Mouse (Mus musculus) liver, postnatal 0 days (tissue): ENCODE measurements around the gene Slc39a11. TPM values are rescaled to one million over a fixed set of nuclear protein-coding genes. Genes with fewer than 3 reads are reported as not detected.

Experiments used
- ATAC-seq: fragments of 200-750 bp; cut with Nextera tagmentation; 2 replicates; pipeline ENCODE4 v1.8.0; 2017; ENCODE audit warnings: mild to moderate bottlenecking, moderate library complexity
- DNase-seq: peaks from one replicate; pipeline ENCODE4 v3.0.0-alpha.2; 2016
- H3K27ac ChIP-seq: fragments of 300-500 bp; sonication (generic); 2 replicates; pipeline ENCODE4 v1.5.1; 2014; ENCODE audit warnings: antibody characterized with exemption, moderate library complexity, mild to moderate bottlenecking, low read depth
- H3K27me3 ChIP-seq: fragments of 300-500 bp; sonication (generic); 2 replicates; pipeline ENCODE4 v1.6.1; 2014; ENCODE audit warnings: low read length, control low read depth, mixed read lengths; ENCODE audit not compliant: insufficient read depth
- H3K36me3 ChIP-seq: fragments of 300-500 bp; sonication (generic); replicated peaks from 2 replicates; pipeline ENCODE4 v1.6.1; 2014; ENCODE audit warnings: mild to moderate bottlenecking, control low read depth, low read length, moderate library complexity, mixed read lengths; ENCODE audit not compliant: insufficient read depth
- H3K4me1 ChIP-seq: fragments of 300-500 bp; sonication (generic); 2 replicates; pipeline ENCODE4 v1.6.1; 2014; ENCODE audit warnings: antibody characterized with exemption, mild to moderate bottlenecking, control low read depth; ENCODE audit not compliant: insufficient read depth
- H3K4me2 ChIP-seq: fragments of 300-500 bp; sonication (generic); 2 replicates; pipeline ENCODE4 v1.6.1; 2014; ENCODE audit warnings: low read depth, mild to moderate bottlenecking, low read length, moderate library complexity, mixed read lengths
- H3K4me3 ChIP-seq: fragments of 300-500 bp; sonication (generic); 2 replicates; pipeline ENCODE4 v1.5.1; 2014; ENCODE audit warnings: low read depth, low read length
- H3K9ac ChIP-seq: fragments of 300-500 bp; sonication (generic); replicated peaks from 2 replicates; pipeline ENCODE4 v1.6.1; 2014; ENCODE audit warnings: mild to moderate bottlenecking, moderate library complexity
- H3K9me3 ChIP-seq: fragments of 300-500 bp; sonication (generic); 2 replicates; pipeline ENCODE4 v1.6.1; 2016; ENCODE audit warnings: mild to moderate bottlenecking, control low read depth, low read length, mixed read lengths
- CTCF ChIP-seq: sonication (generic); IDR thresholded peaks from 2 replicates; pipeline ENCODE4 v1.5.1; 2016; ENCODE audit warnings: antibody characterized with exemption, low read depth
- EP300 ChIP-seq: IDR thresholded peaks from 2 replicates; pipeline ENCODE4 v1.6.1; 2016; ENCODE audit warnings: antibody characterized with exemption, low read depth, mild to moderate bottlenecking
- WGBS: fragments of 180-500 bp; shearing (Covaris S2); extraction: QIAGEN DNeasy Blood & Tissue Kit; methylation state at CpG from one replicate; pipeline ENCODE4 v1.1.7; 2014; ENCODE audit not compliant: insufficient replicate concordance; 5-methylcytosine and 5-hydroxymethylcytosine counted together
- polyA plus RNA-seq: library from polyadenylated mRNA; unstranded; fragments of >200 nt; fragmentation: Nextera tagmentation; extraction: Ambion mirVana; gene quantifications from 2 replicates; pipeline ENCODE4 v1.2.1, GENCODE M21; 2015

Gene Slc39a11
- polyA plus RNA-seq, 1 experiment from 2014 or later: 10.9 TPM

- ATAC-seq (no peak), DNase-seq (no peak)
Measured at GRCm38 (mm10) chr11:113601616-113602343, 48.1 kb downstream of the Slc39a11 start.

GRCm38 (mm10) chr11:113600526-113601245, 49.2 kb downstream of the Slc39a11 start:
- TF ChIP-seq EP300 (no peak), CTCF (no peak)
- Histone ChIP-seq H3K9me3 (no peaks in the 10 kb centered on the region; the same call in 1 of the 2 replicates), H3K4me1 (no peaks in the 10 kb centered on the region; the same call in 1 of the 2 replicates), H3K27ac (no peak overlapping the region), H3K9ac (no peak overlapping the region), H3K4me3 (no peak overlapping the region), H3K36me3 (no peaks in the 10 kb centered on the region), H3K4me2 (no peak overlapping the region), H3K27me3 (no peaks in the 10 kb centered on the region)
- 76% methylated on average over 18 of the region's 18 CpGs for WGBS
- ATAC-seq (no peak), DNase-seq (no peak)

More at GRCm38 (mm10) chr11:113601616-113602343, 48.1 kb downstream of the Slc39a11 start:
- H3K4me3 ChIP-seq: no peak overlapping the region
- no peaks in the 10 kb centered on the region for H3K27me3 ChIP-seq
- H3K9me3 ChIP-seq: no peaks in the 10 kb centered on the region; the same call in 1 of the 2 replicates
- 66% methylated on average over 12 of the region's 12 CpGs for WGBS
- no peak overlapping the region for H3K4me2 ChIP-seq
- H3K27ac ChIP-seq: no peak overlapping the region
- TF ChIP-seq EP300 (no peak), CTCF (no peak)
- H3K4me1 ChIP-seq: no peaks in the 10 kb centered on the region; the same call in 1 of the 2 replicates
- no peaks in the 10 kb centered on the region for H3K36me3 ChIP-seq
- no peak overlapping the region for H3K9ac ChIP-seq

GRCm38 (mm10) chr11:113597632-113598031, 52.2 kb downstream of the Slc39a11 start:
- Histone ChIP-seq H3K4me1 (no peaks in the 10 kb centered on the region; the same call in 1 of the 2 replicates), H3K36me3 (no peaks in the 10 kb centered on the region), H3K27ac (no peak overlapping the region), H3K9ac (no peak overlapping the region), H3K9me3 (no peaks in the 10 kb centered on the region), H3K27me3 (no peaks in the 10 kb centered on the region), H3K4me2 (no peak overlapping the region), H3K4me3 (no peak overlapping the region)
- no peak for TF ChIP-seq EP300
- no peak for TF ChIP-seq CTCF
- DNase-seq: no peak
- no peak for ATAC-seq
- WGBS: 87% methylated on average over 3 of the region's 3 CpGs

GRCm38 (mm10) chr11:113595144-113595543, 54.7 kb downstream of the Slc39a11 start:
- H3K4me3 ChIP-seq: no peak overlapping the region
- WGBS: 79% methylated on average over 5 of the region's 5 CpGs
- no peak for ATAC-seq
- no peak for TF ChIP-seq CTCF
- no peak for TF ChIP-seq EP300
- H3K4me1 ChIP-seq: no peaks in the 10 kb centered on the region; the same call in 1 of the 2 replicates
- no peaks in the 10 kb centered on the region for H3K9me3 ChIP-seq
- no peaks in the 10 kb centered on the region for H3K27me3 ChIP-seq
- H3K9ac ChIP-seq: no peak overlapping the region
- H3K36me3 ChIP-seq: no peaks in the 10 kb centered on the region
- no peak for DNase-seq
- H3K4me2 ChIP-seq: no peak overlapping the region
- no peak overlapping the region for H3K27ac ChIP-seq

- no peaks in the 10 kb centered on the region for H3K9me3 ChIP-seq
- no peaks in the 10 kb centered on the region for H3K4me1 ChIP-seq
- ATAC-seq (no peak), DNase-seq (no peak)
- no peaks in the 10 kb centered on the region for H3K27me3 ChIP-seq
- no peak overlapping the region for H3K4me3 ChIP-seq
- H3K4me2 ChIP-seq: no peak overlapping the region
- H3K9ac ChIP-seq: no peak overlapping the region
- 48% methylated on average over 3 of the region's 3 CpGs for WGBS
- no peaks in the 10 kb centered on the region for H3K36me3 ChIP-seq
- TF ChIP-seq EP300: no peak
- TF ChIP-seq CTCF: no peak
- H3K27ac ChIP-seq: no peak overlapping the region
Measured at GRCm38 (mm10) chr11:113588936-113589335, 60.9 kb downstream of the Slc39a11 start.

- 80% methylated on average over 6 of the region's 6 CpGs for WGBS
- Histone ChIP-seq H3K4me2 (no peak overlapping the region), H3K9me3 (no peaks in the 10 kb centered on the region), H3K27ac (no peak overlapping the region), H3K36me3 (no peaks in the 10 kb centered on the region), H3K9ac (no peak overlapping the region), H3K27me3 (no peaks in the 10 kb centered on the region), H3K4me1 (no peaks in the 10 kb centered on the region), H3K4me3 (no peak overlapping the region)
- no peak for DNase-seq
- TF ChIP-seq CTCF: no peak
- no peak for TF ChIP-seq EP300
- no peak for ATAC-seq
Measured at GRCm38 (mm10) chr11:113586423-113586822, 63.5 kb downstream of the Slc39a11 start.
